Mouse (Mus musculus): ENCODE data around the gene Romo1. TPM values are rescaled to one million over a fixed set of nuclear protein-coding genes. Genes with fewer than 3 reads are reported as not detected.

Gene Romo1
- polyA plus RNA-seq, 1 experiment from 2014 or later = 416 TPM

DNA sequence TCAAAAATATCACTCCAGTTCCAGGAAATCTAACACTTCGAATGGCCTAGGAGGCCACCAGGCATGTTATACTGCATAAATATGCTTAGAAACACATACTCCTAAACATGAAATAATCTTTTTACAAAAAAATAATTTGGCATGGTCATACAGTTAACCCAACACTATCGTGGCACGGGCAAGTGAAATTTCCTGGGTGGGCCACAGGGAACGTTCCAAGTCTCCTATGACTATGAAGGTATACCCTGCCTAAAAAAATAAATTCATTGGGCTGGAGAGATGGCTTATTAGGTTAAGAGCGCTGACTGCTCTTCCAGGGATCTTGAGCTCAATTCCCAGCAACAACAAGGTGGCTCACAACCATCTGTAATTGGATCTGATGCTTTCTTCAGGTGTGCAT lies 22.7 kb downstream of the Romo1 start:
- H3K9me3 ChIP-seq (ENCODE audit: control insufficient read depth, low read length) = no peaks in the 10 kb centered on the region
- H3K4me2 ChIP-seq (ENCODE audit: low read depth, low read length) = no peak overlapping the region
- H3K9ac ChIP-seq (ENCODE audit: low read depth, low read length) = no peak overlapping the region
- no peak for ATAC-seq (ENCODE audit: low read depth)
- H3K27me3 ChIP-seq (replicated peaks; ENCODE audit: control insufficient read depth, insufficient read depth, low read length) = no peaks in the 10 kb centered on the region
- no peak for DNase-seq (ENCODE audit: low spot score)
- H3K4me1 ChIP-seq (ENCODE audit: control insufficient read depth, insufficient read depth, low read length) = no peaks in the 10 kb centered on the region
- H3K36me3 ChIP-seq (ENCODE audit: control insufficient read depth, insufficient read depth, low read length) = peaks cover 97% of the 10 kb centered on the region
- 92% methylated on average over 5 of the region's 5 CpGs for WGBS
- H3K4me3 ChIP-seq (ENCODE audit: low read depth, low read length) = no peak overlapping the region
- no peak overlapping the region for H3K27ac ChIP-seq (replicated peaks; ENCODE audit: low read depth, low read length)

DNA sequence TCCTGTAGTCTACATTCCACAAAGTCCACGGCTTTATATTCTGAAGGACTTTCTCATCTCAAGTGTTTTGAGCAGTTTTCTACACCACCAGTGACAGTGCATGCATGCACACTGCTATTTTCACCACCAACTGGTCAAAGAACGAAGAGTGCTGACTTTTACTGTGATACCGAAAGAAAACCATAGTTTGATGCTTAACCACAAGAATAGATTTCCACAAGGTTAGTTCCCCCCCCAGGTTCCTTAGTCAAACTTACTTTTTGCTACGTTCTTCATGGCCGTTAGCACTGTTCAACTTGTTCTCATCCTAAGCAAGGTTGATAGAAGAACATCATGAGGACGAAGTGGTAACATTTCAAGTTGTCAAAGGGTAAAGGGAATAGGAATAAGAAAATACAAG lies 33.2 kb downstream of the Romo1 start:
- WGBS = 84% methylated on average over 6 of the region's 6 CpGs
- H3K4me3 ChIP-seq (ENCODE audit: low read depth, low read length) = peak overlapping the region; percentile 6; the same call in 1 of the 2 replicates
- peak overlapping the region; percentile 26 for H3K4me2 ChIP-seq (ENCODE audit: low read depth, low read length)
- H3K9me3 ChIP-seq (ENCODE audit: control insufficient read depth, low read length) = no peaks in the 10 kb centered on the region
- H3K27ac ChIP-seq (replicated peaks; ENCODE audit: low read depth, low read length) = no peak overlapping the region
- H3K9ac ChIP-seq (ENCODE audit: low read depth, low read length) = 0 out of 2 replicates have a peak overlapping the region, but pooled peaks have one; percentile 22
- H3K27me3 ChIP-seq (replicated peaks; ENCODE audit: control insufficient read depth, insufficient read depth, low read length) = no peaks in the 10 kb centered on the region
- peaks cover 66% of the 10 kb centered on the region for H3K36me3 ChIP-seq (ENCODE audit: control insufficient read depth, insufficient read depth, low read length)
- no peak for DNase-seq (ENCODE audit: low spot score)
- ATAC-seq (ENCODE audit: low read depth) = no peak
- peaks cover 27% of the 10 kb centered on the region for H3K4me1 ChIP-seq (ENCODE audit: control insufficient read depth, insufficient read depth, low read length)

DNA sequence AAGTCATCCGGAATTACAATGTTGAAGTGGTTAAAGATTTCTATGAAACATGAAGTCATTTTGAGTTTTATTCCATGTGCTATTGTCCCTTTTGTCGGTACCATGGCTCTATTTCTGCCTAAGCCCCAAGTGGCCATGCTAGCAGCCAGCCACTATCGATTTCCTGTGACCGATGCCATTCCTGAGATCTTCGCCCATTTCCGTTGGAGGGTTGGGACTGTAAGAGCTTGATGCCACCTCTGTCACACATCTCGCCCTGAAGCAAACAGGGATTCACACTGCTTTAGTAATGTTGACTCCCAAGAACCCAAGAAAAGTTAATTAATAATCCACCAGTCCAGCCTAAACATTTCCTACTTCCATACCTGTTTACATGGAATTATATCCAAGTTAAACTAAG lies 33.8 kb downstream of the Romo1 start:
- Histone ChIP-seq H3K27ac (replicated peaks; ENCODE audit: low read depth, low read length) (no peak overlapping the region), H3K36me3 (ENCODE audit: control insufficient read depth, insufficient read depth, low read length) (peaks cover 60% of the 10 kb centered on the region), H3K9me3 (ENCODE audit: control insufficient read depth, low read length) (no peaks in the 10 kb centered on the region), H3K4me3 (ENCODE audit: low read depth, low read length) (peak overlapping the region; percentile 98), H3K9ac (ENCODE audit: low read depth, low read length) (peak overlapping the region; percentile 100), H3K27me3 (replicated peaks; ENCODE audit: control insufficient read depth, insufficient read depth, low read length) (no peaks in the 10 kb centered on the region), H3K4me1 (ENCODE audit: control insufficient read depth, insufficient read depth, low read length) (peaks cover 27% of the 10 kb centered on the region), H3K4me2 (ENCODE audit: low read depth, low read length) (peak overlapping the region; percentile 93)
- WGBS = 65% methylated on average over 7 of the region's 7 CpGs
- DNase-seq (ENCODE audit: low spot score) = no peak
- no peak for ATAC-seq (ENCODE audit: low read depth)

DNA sequence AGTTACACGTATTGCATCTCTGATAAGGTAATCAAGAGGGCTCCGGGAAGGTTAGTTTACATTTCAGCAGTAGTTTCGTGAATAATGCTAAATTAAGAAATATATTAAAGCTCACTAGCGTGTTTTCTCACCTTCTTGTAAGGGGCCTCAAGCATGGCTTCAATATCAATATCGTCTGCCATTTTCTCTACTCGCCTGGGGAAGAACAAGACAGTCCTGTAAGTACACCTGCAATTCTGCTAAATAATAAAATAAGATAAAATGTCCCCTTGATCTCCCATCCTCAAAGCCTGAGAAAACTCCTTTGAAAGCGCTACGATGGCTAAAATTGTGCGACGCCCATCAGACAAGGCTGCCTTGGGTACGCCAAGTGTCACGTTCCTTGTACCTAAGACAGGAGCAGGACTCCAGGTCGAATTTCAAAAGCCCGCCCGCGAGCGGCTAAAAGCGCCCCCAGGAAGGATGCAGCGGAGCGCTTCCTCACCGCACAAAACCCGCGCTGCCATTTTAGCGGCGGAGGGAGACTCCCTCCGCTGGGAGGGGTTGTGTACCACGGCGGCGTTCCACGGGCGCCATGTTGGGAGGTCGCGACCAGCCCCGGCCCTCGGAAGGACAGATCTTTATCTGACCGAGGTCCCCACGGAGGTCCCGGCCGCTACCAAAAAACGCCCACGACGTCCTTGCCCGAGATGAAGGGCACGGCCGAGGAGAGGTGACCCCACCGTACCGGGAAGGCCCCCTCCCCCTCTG lies 35.4 kb downstream of the Romo1 start:
- H3K27ac ChIP-seq (replicated peaks; ENCODE audit: low read depth, low read length) = peak overlapping the region; percentile 98
- DNase-seq (ENCODE audit: low spot score) (peak; percentile 91), ATAC-seq (ENCODE audit: low read depth) (0 out of 2 replicates have a peak, but pooled peaks have one; percentile 31)
- H3K27me3 ChIP-seq (replicated peaks; ENCODE audit: control insufficient read depth, insufficient read depth, low read length) = no peaks in the 10 kb centered on the region
- H3K4me1 ChIP-seq (ENCODE audit: control insufficient read depth, insufficient read depth, low read length) = peaks cover 27% of the 10 kb centered on the region
- no peaks in the 10 kb centered on the region for H3K9me3 ChIP-seq (ENCODE audit: control insufficient read depth, low read length)
- peak overlapping the region; percentile 98 for H3K4me3 ChIP-seq (ENCODE audit: low read depth, low read length)
- WGBS = under 1% methylated on average over 43 of the region's 47 CpGs
- peak overlapping the region; percentile 100 for H3K9ac ChIP-seq (ENCODE audit: low read depth, low read length)
- H3K4me2 ChIP-seq (ENCODE audit: low read depth, low read length) = peak overlapping the region; percentile 93
- peaks cover 47% of the 10 kb centered on the region for H3K36me3 ChIP-seq (ENCODE audit: control insufficient read depth, insufficient read depth, low read length)

DNA sequence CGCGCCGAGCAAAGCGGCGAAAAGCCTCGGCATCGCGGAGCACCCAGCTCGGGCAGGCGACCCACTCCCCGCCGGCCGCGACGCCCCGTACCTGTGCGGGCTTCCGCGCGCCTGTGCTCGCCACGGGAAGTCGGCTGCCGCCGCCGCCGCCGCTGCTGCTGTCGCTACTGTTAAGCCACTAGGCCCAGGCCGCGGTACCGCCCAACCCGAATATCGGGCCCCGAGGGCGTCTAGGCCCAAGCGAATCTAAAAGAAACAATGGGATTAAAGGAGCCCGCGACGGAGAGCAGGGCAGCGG lies 35.9 kb downstream of the Romo1 start:
- peak; percentile 13; the same call in 1 of the 2 replicates for ATAC-seq (ENCODE audit: low read depth)
- H3K4me2 ChIP-seq (ENCODE audit: low read depth, low read length) = peak overlapping the region; percentile 93; the same call in 1 of the 2 replicates

DNA sequence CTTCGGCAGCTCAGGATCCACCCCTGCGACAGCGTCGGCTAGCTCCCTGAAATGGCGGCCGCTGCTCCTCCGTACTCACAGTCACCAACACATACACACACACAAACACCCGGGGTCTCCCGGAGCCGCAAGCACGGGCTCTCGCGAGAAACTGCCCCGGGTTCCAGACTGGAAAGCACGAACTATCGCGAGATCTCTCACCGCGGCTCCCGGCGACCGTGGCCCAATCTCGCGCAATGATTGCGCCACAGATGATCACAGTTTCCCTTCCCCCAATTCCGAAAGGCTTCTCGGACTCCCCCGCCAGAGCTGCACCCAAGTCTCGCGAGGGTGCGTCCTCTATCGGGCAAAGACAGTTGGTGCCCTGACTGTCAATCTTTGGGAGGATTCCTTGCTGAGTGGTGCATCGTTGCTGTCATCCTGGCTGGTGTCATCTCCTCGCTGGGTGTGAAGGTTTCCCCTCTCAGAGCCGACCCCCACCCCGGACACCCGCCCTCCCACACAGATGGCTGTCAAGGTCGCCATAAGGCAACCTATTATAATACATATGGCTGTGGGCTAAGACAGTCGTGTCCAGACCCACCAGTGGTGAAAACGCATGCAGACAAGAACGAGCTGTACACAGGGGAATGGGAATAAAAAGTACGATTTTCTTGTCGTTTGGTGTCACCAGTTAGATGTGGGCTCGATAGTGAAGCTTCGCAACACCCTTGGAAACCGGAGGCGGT lies 36.4 kb downstream of the Romo1 start, which contains the start of gene Rbm39:
Gene Rbm39, minus strand, starts transcription at position 145 of the 728 bp plus-strand sequence.
- peak within 1 kb of the TSS; percentile 93 for H3K4me2 ChIP-seq (ENCODE audit: low read depth, low read length)
- no peaks in the 10 kb centered on the region for H3K9me3 ChIP-seq (ENCODE audit: control insufficient read depth, low read length)
- peak; percentile 99 for DNase-seq (ENCODE audit: low spot score)
- ATAC-seq (ENCODE audit: low read depth) = peak; percentile 97
- peaks cover 27% of the 10 kb centered on the region for H3K4me1 ChIP-seq (ENCODE audit: control insufficient read depth, insufficient read depth, low read length)
- H3K36me3 ChIP-seq (ENCODE audit: control insufficient read depth, insufficient read depth, low read length) = peaks cover 37% of the 10 kb centered on the region
- WGBS = 1% methylated on average over 36 of the region's 47 CpGs
- H3K27ac ChIP-seq (replicated peaks; ENCODE audit: low read depth, low read length) = peak within 1 kb of the TSS; percentile 98
- peak within 1 kb of the TSS; percentile 98 for H3K4me3 ChIP-seq (ENCODE audit: low read depth, low read length)
- H3K9ac ChIP-seq (ENCODE audit: low read depth, low read length) = peak within 1 kb of the TSS; percentile 100
- H3K27me3 ChIP-seq (replicated peaks; ENCODE audit: control insufficient read depth, insufficient read depth, low read length) = no peaks in the 10 kb centered on the region

More for the DNA sequence above, 35.9 kb downstream of the Romo1 start:
- peak overlapping the region; percentile 98 for H3K4me3 ChIP-seq (ENCODE audit: low read depth, low read length)
- H3K9me3 ChIP-seq (ENCODE audit: control insufficient read depth, low read length) = no peaks in the 10 kb centered on the region
- no peaks in the 10 kb centered on the region for H3K27me3 ChIP-seq (replicated peaks; ENCODE audit: control insufficient read depth, insufficient read depth, low read length)
- peaks cover 41% of the 10 kb centered on the region for H3K36me3 ChIP-seq (ENCODE audit: control insufficient read depth, insufficient read depth, low read length)
- peak overlapping the region; percentile 100 for H3K9ac ChIP-seq (ENCODE audit: low read depth, low read length)
- peaks cover 27% of the 10 kb centered on the region for H3K4me1 ChIP-seq (ENCODE audit: control insufficient read depth, insufficient read depth, low read length)
- peak overlapping the region; percentile 98 for H3K27ac ChIP-seq (replicated peaks; ENCODE audit: low read depth, low read length)
- WGBS = under 1% methylated on average over 30 of the region's 41 CpGs
- no peak for DNase-seq (ENCODE audit: low spot score)

DNA sequence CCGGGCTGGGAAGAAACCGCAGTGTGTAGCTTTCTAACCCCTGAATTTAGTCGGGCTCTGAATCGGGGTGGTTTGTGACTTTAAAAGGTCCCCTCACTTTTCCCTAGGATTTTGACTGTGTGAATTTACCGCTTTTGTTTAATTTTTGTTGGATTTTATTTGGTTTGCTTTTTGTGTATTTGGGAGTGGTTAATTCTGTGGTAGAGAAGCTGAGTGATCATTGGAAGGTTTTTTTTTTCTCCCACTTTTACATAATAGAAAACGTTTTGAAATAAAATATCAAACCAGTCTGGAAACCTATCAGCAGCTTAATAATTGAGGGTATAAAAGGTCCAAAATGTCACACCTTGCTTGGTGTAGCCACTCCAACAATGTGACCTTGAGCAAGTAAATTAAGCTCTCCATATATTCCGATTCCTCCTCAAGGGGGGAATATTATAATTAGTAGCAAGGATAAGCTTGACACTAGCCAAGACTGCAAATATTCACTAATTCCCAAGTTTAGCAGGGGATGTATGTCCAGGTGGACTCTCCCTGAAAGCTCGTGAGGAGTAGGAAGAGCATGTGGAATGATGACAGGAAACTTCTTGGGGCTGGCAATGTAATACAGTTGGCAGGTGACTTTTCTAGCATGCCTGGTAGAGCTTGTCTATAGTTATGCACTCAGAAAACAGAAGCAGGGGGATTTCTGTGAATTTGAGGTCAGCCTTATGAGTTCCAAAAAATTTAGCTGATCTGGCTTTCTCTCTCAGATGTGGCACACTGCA lies 37.2 kb downstream of the Romo1 start:
- peak overlapping the region; percentile 98 for H3K4me3 ChIP-seq (ENCODE audit: low read depth, low read length)
- peaks cover 22% of the 10 kb centered on the region for H3K4me1 ChIP-seq (ENCODE audit: control insufficient read depth, insufficient read depth, low read length)
- peak overlapping the region; percentile 100 for H3K9ac ChIP-seq (ENCODE audit: low read depth, low read length)
- H3K36me3 ChIP-seq (ENCODE audit: control insufficient read depth, insufficient read depth, low read length) = peaks cover 31% of the 10 kb centered on the region
- ATAC-seq (ENCODE audit: low read depth) = no peak
- H3K27ac ChIP-seq (replicated peaks; ENCODE audit: low read depth, low read length) = peak overlapping the region; percentile 98
- no peaks in the 10 kb centered on the region for H3K27me3 ChIP-seq (replicated peaks; ENCODE audit: control insufficient read depth, insufficient read depth, low read length)
- no peak for DNase-seq (ENCODE audit: low spot score)
- H3K9me3 ChIP-seq (ENCODE audit: control insufficient read depth, low read length) = no peaks in the 10 kb centered on the region
- H3K4me2 ChIP-seq (ENCODE audit: low read depth, low read length) = peak overlapping the region; percentile 74
- WGBS = 13% methylated on average over 8 of the region's 8 CpGs

DNA sequence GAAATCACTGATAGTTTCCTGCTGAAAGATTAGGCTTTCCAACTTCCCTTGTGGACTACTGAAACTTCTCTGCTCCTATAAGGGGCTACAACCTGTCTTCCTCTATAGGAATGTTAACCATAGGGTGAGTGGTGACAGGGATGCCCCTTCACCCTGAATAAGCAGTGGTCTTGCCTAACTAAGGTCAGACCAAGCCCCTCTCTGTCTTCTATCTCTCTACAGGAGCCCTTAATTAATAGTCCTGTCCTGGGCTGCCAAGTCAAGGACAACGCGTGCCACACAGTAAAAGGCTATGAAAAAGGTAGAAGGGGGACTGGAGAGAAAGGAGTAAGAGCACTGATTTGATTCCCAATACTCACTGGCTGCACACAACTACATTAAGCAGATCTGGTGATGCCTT lies 37.8 kb downstream of the Romo1 start:
- no peak for ATAC-seq (ENCODE audit: low read depth)
- WGBS = 70% methylated on average over 2 of the region's 2 CpGs
- H3K9me3 ChIP-seq (ENCODE audit: control insufficient read depth, low read length) = no peaks in the 10 kb centered on the region
- no peaks in the 10 kb centered on the region for H3K27me3 ChIP-seq (replicated peaks; ENCODE audit: control insufficient read depth, insufficient read depth, low read length)
- H3K9ac ChIP-seq (ENCODE audit: low read depth, low read length) = no peak overlapping the region
- H3K36me3 ChIP-seq (ENCODE audit: control insufficient read depth, insufficient read depth, low read length) = peaks cover 25% of the 10 kb centered on the region
- H3K27ac ChIP-seq (replicated peaks; ENCODE audit: low read depth, low read length) = no peak overlapping the region
- H3K4me2 ChIP-seq (ENCODE audit: low read depth, low read length) = no peak overlapping the region
- no peak for DNase-seq (ENCODE audit: low spot score)
- no peak overlapping the region for H3K4me3 ChIP-seq (ENCODE audit: low read depth, low read length)
- H3K4me1 ChIP-seq (ENCODE audit: control insufficient read depth, insufficient read depth, low read length) = peaks cover 21% of the 10 kb centered on the region

Measured in embryonic facial prominence, embryonic 14.5 days (tissue).